Mouse (Mus musculus) fibroblast of lung, adult 2 months (primary cell): ENCODE measurements around the gene Ankrd52.
"Not testable (repeated sequence)": the region's sequence is repeated elsewhere in the genome, so short reads cannot be mapped to it uniquely, and the experiment has no call there.

Experiments
- DNase-seq: peaks from one replicate; pipeline ENCODE4 v3.0.0-alpha.2; 2011; ENCODE audit warnings: low read depth

Gene Ankrd52

DNA sequence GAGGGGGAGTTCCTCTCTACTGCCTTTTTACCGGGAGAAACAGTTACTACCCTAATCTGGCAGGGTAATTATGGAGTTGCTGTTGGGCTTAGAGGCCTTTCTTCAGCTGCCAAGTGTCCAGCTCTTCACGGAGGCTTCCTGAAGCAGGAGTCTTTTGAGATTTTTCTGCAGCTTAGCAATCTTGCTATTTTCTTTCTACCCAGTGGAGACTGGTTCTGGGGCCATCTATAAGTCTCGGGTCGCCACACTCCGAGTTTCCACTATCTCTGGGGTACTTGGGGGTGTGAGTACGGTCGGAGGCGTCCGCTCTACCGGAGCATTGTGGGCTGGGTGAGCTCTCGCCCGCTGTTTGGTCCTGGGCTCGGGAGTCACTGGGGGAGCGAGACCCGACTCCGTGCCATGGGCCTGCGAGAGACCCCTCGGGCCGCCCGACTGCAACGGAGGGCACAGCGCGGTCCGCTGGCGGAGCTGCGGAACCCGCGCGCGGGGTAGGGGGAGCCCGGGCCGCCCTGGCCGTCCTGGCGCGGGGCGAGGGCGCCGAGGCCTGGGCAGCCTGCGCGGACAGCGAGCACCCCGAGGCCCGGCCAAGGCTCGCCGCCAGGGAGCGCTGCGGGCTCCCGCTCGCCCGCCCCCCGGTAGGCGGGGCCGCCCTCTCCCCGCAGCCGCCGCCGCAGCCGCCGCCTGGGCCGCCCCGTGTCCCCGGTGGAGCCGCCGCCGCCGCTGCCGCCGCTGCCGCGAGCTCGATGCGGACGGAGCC lies at the start of gene Ankrd52:
Gene Ankrd52, plus strand, starts transcription at position 661 of the 757 bp plus-strand sequence.
- DNase-seq, result peak; percentile 29

DNA sequence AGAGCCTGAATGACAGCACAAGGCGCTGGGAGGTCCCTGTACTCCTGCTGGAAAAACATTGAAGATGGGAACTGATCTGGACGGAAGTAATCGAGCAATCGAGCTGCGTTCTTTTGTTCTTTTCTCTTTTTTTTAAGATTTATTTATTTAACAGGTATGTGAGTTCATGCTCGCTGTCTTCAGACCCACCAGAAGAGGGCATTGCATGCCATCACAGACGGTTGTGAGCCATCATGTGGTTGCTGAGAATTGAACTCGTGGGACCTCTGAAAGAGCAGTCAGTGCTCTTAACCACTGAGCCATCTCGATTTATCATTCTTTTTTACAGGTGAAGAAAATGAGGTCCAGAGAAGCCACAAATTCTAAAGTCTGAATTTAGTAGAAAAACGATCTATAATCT lies 49.3 kb upstream of the Ankrd52 start:
- DNase-seq, result no peak

DNA sequence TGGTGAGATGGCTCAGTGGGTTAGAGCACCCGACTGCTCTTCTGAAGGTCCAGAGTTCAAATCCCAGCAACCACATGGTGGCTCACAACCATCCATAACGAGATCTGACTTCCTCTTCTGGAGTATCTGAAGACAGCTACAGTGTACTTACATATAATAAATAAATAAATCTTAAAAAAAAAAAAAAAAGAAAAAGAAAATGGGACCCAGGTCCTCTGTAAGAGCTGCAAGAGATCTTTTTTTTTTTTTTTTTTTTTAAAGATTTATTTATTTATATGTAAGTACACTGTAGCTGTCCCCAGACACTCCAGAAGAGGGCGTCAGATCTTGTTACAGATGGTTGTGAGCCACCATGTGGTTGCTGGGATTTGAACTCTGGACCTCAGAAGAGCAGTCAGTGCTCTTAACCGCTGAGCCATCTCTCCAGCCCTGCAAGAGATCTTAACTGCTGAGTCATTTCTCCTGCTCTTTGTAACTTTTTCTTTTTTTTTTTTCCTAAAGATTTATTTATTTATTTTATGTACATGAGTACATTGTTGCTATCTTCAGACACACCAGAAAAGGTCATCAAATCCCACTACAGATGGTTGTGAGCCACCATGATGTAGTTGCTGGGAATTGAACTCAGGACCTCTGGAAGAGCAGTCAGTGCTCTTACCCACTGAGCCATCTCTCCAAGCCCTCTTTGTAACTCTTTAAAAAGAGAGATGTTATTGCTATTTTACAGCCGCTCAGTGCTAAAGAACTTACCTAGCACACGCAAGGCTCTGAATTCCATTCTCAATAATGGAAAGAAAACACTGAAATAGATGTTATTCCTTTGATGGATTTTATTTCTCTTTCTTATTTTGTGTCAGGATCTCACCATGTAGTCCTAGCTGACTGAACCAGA lies 44.3 kb upstream of the Ankrd52 start:
- DNase-seq, result not testable (repeated sequence)

DNA sequence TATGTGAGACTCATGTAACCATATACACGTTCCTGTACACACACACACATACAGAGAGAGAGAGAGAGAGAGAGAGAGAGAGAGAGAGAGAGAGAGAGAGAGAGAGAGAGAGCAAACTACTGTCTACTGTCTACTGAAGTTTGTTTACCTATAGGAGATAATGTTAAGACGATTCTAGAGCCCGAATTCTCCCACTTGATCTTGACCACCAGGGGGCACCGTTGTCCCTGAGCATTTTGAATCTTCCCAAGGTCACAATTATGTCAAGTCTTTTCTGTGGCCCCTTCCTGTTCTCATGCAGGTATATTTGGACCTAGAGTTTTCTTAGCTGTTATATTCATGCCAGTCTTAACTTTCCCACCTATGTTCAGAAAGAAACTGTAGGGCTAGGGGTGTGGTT lies 41.3 kb upstream of the Ankrd52 start:
- DNase-seq, result peak; percentile 58

DNA sequence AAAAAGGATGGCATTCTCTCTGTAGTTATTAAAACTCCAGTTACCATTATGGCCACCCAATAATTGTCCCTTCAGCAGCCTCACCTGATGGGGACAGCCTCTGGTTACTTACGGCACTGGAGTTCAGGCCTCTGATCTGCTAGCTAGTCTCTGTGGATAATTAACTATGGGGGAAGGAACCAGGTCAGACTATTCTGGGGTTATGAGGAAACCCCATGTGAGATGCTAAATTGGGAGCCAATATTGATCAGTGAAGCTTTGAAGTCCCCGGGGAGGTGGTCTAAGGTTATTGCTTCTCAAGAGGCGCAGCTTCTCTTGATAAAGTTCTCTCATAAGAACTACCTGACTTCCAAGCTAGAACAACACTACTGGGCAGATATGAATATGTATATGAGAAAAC lies 40.7 kb upstream of the Ankrd52 start:
- DNase-seq, result no peak

DNA sequence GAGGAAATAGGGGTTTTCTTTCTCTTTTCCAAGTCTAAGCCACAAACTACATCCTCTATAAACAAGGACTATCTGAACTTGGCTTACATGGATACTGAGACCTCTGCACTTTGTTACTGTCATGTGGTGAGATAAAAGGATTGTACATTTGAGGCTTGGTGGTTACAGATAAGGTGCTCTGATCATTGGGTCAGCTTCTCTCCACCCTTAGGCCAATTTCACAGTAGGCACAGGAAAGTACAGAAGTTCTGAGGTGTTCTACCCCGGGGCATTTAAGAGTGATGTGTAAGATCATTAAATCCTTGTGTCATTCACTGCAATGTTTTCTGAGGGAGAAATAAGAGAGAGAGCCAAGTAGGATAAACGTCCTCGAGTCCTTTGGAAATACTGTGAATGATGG lies 40.3 kb upstream of the Ankrd52 start:
- no peak for DNase-seq

DNA sequence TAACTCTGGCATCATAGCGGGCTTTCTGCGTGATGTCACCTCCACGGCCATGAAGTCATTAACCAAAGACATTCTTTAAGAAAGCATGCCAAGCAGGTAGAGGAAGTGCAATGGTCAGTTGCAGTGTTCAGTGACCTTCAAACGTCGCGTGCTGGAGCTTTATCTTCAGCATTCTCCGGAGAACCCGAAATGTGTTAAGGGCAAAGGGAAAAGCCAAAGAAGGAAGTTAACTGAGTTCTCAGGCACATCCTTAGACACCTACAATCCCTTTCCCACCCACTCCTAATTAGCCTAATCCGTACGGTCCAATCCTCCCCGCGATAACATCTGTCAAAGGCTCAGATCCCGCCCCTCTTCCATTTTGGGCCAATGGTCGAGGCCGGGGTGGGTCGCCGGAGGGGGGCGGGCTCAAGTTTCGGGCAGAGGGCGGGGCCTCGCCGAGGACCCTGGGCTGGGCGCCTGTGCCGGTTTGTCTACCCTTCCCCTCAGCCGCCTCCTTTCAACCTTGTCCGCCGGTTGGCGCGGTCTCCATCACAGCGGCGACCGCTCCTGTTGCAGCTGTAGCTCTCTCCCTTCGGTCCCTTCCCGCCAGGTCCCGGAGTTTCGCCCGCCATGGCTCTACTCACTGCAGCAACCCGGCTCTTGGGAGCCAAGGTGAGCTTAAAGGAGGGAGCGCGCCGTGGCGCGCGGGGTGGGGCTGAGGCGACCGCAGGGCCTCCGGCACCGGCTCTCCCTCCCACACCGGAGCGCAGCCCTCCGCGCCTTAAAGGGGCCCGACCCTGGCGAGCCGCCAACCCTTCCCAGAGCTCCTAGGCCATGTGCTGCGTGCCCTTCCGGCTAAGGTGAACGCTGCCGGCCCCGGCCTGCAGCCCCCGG lies 39.4 kb upstream of the Ankrd52 start, which contains the start of gene Cs:
Gene Cs, plus strand, starts transcription at position 429 of the 876 bp plus-strand sequence.
- DNase-seq, result peak; percentile 90

DNA sequence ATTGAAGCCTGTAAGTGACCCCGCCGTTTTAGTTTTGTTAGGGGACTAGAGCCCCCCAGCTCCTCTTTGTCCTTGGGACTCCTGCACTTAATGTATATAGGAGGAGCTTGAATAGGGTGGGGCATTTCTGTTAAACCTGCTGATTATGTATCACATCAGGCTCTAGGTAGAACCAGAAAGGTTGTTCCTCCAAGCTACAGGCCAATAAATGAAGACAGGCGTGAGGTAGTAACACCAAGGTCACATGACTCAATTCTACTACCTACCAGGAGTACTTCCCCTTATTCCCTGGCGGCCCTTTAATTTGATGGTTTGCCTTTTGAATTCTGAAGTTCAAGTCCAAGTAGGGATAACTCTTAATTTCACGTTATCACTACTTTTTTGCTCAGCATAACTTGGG lies 38.5 kb upstream of the Ankrd52 start:
- DNase-seq, result no peak

DNA sequence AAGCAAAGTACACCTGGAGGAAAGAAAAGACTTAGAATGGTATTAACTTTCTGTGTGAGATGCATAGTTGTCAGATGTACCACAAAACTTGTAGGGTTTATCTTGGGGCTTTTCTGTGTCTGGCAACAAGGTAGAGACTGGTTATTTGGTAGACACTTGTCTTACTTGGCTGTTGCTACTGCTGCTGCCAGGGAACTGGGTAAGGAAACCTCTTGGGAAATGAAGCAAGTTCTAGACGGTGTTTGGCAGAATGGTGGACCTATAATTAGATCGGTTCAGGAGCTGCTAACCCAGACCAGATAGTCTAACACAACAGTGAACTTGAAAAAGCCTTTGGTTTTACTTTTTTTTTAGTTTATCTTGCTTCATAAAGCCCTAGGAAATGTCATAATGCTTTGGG lies 38.0 kb upstream of the Ankrd52 start:
- no peak for DNase-seq

DNA sequence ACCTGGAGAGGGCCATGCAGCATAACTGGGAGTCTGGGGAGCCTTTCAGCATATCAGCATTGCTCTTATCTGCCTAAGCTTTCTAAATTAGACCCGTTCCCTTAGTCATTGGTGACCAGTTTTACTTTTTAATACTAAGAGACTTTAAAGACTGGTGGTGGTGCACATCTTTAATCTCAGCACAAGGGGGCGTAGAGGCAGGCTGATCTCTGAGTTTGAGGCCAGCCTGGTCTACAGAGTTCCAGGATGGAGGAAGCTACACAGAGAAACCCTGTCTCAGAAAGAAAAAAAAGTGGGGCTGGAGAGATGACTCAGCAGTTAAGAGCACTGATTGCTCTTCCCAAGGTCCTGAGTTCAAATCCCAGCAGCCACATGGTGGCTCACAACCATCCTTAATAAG lies 36.7 kb upstream of the Ankrd52 start:
- no peak for DNase-seq

DNA sequence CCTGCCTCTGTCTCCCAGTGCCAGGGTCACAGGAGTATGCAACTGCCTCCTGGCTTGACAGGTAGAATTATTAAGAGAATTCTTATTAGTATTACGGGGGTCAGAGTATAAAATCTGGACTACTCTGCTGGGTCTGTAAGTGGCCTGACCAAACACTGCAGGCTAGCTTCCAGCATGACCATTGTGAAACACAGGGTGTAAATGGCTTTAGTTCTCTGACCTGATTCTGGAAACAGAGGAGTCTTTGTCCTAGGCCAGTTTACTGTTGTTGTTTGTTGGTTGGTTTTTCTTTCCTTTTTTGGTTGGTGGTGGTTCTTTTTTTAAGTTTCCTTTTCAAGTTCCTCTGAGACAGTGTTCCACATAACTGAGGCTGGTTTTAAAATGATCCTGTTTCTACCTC lies 33.5 kb upstream of the Ankrd52 start:
- DNase-seq, result peak; percentile 22

DNA sequence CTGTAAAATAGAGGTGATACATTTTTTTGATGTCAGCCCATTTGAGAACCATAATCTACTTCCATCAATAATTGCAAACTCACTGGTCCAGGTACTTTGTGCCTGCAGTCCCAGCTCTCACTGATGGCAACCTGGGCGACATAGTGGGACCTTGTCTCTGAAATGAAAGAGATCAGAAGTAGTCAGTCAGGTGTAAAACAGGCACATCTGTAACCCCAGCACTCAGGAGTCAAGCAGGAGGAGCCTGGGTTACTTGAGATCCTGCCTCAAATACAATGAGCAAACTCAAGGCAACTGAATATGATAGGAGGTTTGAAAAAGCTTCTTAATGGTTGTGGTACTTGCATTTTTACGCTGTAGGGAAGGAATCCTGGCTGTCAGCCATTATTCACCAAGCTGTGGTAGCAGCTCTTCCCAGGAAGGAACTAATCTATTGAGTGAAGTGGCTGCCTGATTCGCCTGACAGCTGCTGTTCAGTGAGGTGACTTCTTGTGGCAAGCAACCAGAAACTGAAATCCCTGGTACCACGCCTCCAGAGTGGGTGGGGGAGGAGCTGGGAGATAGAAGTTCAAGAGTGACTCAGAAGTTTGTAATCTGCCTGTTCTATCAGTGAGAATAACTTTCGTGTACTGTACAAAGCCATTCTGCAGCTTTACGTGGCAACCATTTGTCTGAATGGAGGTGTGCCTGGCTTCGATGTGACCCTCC lies 32.2 kb upstream of the Ankrd52 start:
- peak; percentile 35 for DNase-seq

DNA sequence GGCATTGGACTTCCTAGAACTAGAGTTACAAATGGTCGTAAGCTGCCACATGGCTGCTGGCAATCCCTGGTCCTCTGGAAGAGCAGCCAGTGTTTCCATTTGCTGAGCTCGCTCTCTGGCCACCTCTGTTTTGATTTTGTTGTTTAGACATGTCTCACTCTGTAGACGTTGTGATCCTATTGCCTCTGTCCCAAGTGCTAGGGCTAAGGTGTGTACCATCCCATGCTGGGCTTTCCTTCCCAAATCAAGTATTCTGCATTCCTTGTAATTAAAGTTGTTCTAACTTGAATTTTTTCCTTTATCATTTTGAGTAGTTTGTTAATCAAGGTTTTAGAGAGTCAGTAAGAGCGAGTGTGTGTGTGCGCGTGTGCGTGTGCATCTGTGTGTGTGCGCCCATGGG lies 29.4 kb upstream of the Ankrd52 start:
- DNase-seq, result no peak

DNA sequence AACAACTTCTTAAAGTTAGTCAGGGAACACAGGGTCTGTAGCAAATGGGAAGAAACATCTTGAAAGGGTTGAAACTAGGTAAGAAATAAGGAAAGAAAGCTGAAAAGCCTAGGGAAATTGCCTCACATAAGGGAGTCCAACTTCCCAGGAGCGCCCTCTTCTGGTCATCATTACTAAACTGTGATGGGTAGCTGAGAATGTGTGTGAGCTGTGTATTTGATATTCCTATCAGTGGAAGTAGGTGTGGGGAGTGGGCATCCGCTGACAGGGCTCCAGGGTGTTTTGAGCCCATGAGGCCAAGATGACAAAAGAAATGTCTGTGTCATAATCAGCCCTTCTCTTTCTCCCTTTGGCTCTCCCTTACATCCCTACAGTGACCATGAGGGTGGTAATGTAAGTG lies 18.1 kb upstream of the Ankrd52 start:
- DNase-seq, result no peak

DNA sequence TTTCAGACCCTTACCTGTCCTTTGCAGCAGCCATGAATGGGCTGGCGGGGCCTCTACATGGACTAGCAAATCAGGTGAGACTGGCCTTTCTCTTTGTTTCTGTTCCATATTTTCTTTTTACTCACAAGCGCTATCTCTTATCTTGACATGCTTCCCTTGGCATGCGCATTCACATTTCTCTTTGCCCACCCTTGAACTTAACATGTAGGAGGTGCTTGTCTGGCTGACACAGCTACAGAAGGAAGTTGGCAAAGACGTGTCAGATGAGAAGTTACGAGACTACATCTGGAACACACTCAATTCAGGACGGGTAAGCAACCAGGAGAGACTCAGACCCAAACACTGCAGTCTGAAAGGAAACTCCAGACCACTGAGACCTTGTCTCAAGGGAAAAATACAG lies 17.7 kb upstream of the Ankrd52 start:
- DNase-seq, result no peak

DNA sequence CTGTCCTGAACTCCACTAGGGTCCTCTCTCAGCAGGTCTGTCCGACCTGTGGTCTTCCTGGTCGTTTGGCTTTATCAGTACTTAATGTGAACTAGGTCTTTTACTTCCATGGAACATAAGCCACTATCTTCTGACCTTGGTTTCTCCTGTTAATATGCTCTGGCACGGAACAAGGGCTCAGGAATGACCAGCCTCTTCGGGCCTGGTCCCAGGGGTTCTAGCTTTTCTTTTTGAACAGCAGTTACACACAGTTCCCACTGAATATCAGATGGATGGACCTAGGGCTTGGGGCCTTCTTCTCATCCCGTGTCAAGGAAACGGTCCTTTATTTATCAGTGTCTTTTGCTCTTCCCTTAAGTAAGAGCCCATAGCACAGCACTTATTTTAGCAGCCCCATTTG lies 15.1 kb upstream of the Ankrd52 start:
- no peak for DNase-seq

DNA sequence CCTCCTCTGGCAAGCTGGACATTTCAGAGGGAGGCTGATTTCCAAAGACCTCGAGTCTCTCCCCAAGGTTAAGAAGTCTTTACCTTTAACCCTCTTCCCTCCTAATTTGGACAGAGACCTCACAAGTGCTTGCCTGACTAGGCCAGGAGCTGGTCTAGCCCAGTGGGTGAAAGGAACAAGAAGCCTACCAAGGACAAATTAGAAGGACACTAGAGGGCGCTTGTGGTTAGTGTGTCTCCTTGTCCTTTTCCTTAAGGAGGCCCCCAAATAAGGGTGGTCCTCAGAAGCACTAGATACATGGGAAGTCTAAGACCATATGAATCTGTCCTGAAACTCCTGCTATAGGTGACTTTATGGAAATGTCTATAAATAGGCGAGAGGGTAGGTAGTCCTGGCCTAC lies 14.3 kb upstream of the Ankrd52 start:
- no peak for DNase-seq

DNA sequence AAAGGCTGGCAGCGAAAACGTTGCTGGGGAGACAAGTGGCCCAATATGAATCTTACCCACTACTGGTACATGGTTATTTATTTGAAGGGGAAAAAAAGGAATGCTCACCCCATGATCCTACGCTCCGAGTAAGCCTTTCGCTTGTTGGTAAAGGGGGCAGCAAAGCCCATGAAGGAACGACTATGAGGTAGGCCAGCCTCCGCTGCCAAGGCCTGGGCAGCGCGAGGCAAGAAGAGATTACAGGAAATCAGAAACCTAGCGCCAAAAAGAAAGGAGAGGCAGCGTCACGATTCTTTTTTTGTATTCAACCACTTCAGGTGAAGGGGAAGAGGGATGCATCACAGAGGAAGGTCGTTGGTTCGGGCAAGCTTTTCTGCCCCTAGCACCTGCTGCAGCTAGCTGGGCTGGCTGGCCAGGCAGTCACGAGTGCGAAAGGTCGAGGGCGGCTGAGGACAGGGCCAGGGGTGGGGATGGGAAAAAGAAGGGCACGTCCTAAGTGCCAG lies 9.0 kb upstream of the Ankrd52 start:
- DNase-seq, result no peak

DNA sequence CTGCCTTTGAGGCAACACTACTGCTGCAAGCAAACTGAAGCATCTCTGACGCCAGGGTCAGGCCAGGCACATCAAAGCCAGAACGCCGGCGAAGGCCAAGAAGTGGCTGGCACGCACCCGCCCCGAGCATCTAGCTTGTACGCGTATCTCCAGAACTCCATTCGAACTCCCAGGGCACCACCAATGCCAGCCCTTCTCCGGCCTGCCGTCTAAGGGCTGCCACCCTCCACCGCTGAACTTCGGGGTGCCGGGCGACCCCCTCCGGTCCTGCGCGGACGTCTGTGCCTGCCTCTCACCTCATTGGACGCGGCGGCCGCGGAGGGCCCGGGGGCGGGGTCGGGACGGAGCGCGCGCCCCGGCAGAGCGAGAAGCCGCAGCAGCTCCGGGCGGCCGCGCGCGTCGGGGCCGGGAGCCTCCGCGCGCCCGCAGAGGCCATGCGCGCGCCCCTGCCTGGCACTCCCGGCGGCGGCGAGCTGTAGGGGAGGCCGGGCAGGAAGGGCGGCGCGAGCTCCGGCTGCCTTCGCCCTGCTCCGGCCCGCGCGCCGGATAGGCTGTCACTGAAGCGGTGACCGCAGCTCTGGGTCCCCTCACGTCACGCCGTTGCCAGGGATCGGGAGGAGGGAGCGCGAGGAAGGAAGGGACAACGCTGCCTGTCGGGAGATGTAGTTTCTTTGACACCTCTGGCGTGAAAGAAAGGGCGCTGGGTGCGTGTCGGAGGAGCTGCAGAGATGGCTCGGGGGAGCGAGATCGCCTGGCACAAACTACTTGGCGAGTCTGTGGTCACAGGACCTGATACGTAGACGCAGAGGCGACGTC lies 8.3 kb upstream of the Ankrd52 start, which contains the start of gene Coq10a:
Gene Coq10a, minus strand, starts transcription at position 596 of the 816 bp plus-strand sequence.
- DNase-seq, result peak; percentile 65

DNA sequence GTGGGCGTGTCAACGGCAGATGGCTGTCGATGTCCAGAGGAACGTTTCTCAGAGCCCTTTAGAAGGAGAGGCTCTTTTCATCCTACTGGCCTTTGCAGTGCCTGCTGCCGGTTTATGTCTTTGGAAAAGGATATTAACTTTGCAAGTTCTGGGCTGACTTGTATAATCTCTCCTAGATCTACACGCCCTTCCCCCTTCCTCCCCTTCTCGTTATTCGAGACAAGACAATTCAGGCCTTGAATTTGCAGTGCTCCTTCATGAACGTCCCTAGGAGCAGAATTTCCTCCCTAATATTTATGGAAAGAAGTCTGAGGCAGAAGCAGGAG lies 7.7 kb upstream of the Ankrd52 start:
- no peak for DNase-seq

DNA sequence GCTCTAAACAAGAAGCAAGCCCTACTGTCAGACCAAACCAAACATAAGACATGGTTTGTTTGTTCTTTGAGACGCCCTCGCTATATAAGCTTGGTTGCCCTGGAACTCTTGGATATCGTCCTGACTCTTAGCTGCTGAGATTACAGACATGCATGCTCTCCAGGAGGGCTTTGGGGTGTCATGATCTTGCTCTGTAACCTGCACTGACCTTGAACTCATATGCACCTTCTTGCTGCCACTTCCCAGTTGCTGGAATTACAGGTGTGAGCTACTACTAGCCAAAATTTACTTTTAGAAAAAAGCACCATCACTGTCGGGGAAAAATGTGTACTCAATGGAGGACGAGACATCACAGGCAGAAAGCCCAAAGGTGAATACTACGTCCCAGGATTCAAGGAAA lies 7.3 kb upstream of the Ankrd52 start:
- no peak for DNase-seq
